Mouse (Mus musculus): ENCODE results near the gene Lancl1.

The Lancl1 gene

GRCm38 (mm10) chr1:67038246-67038987, at the start of gene Lancl1:
TSS of gene Lancl1 (minus strand) at chr1:67038872.
- peak; percentile 95 for DNase-seq (ENCODE audit: low spot score)

- no peak for DNase-seq (ENCODE audit: low spot score)
Observed at GRCm38 (mm10) chr1:67079146-67079545, 40.5 kb upstream of the Lancl1 start.

GRCm38 (mm10) chr1:67078666-67079065, 40.0 kb upstream of the Lancl1 start:
- no peak for DNase-seq (ENCODE audit: low spot score)

GRCm38 (mm10) chr1:67077739-67078138, 39.1 kb upstream of the Lancl1 start:
- no peak for DNase-seq (ENCODE audit: low spot score)

- no peak for DNase-seq (ENCODE audit: low spot score)
Observed at GRCm38 (mm10) chr1:67067561-67067960, 28.9 kb upstream of the Lancl1 start.

- DNase-seq (ENCODE audit: low spot score): no peak
Observed at GRCm38 (mm10) chr1:67065347-67066270, 26.9 kb upstream of the Lancl1 start.

GRCm38 (mm10) chr1:67061456-67062085, 22.9 kb upstream of the Lancl1 start:
- peak; percentile 87 for DNase-seq (ENCODE audit: low spot score)

GRCm38 (mm10) chr1:67055816-67056215, 17.1 kb upstream of the Lancl1 start:
- no peak for DNase-seq (ENCODE audit: low spot score)

GRCm38 (mm10) chr1:67052721-67053120, 14.0 kb upstream of the Lancl1 start:
- DNase-seq (ENCODE audit: low spot score): no peak

GRCm38 (mm10) chr1:67049600-67049999, 10.9 kb upstream of the Lancl1 start:
- DNase-seq (ENCODE audit: low spot score): no peak

GRCm38 (mm10) chr1:67048696-67049095, 10.0 kb upstream of the Lancl1 start:
- no peak for DNase-seq (ENCODE audit: low spot score)

GRCm38 (mm10) chr1:67045100-67045499, 6.4 kb upstream of the Lancl1 start:
- no peak for DNase-seq (ENCODE audit: low spot score)

GRCm38 (mm10) chr1:67042583-67042982, 3.9 kb upstream of the Lancl1 start:
- no peak for DNase-seq (ENCODE audit: low spot score)

GRCm38 (mm10) chr1:67039083-67039482, 411 bp upstream of the Lancl1 start:
- DNase-seq (ENCODE audit: low spot score): no peak

- DNase-seq (ENCODE audit: low spot score): no peak
Observed at GRCm38 (mm10) chr1:67037198-67037597, 1.5 kb downstream of the Lancl1 start.

- DNase-seq (ENCODE audit: low spot score): no peak
Observed at GRCm38 (mm10) chr1:67033278-67033677, 5.4 kb downstream of the Lancl1 start.

GRCm38 (mm10) chr1:67026927-67027511, 11.7 kb downstream of the Lancl1 start:
- DNase-seq (ENCODE audit: low spot score): no peak

GRCm38 (mm10) chr1:67026142-67026541, 12.5 kb downstream of the Lancl1 start:
- DNase-seq (ENCODE audit: low spot score): no peak

GRCm38 (mm10) chr1:67022767-67023166, 15.9 kb downstream of the Lancl1 start:
- no peak for DNase-seq (ENCODE audit: low spot score)

GRCm38 (mm10) chr1:67022051-67022450, 16.6 kb downstream of the Lancl1 start:
- no peak for DNase-seq (ENCODE audit: low spot score)

- no peak for DNase-seq (ENCODE audit: low spot score)
Observed at GRCm38 (mm10) chr1:67020637-67021161, 18.0 kb downstream of the Lancl1 start.

Data from embryo, embryonic 10.5 days (tissue).